Mouse (Mus musculus) thymus, postnatal 25 days (tissue): Measurements from ENCODE around the gene Bhlha9.
"Not testable (repeated sequence)": the region's sequence is repeated elsewhere in the genome, so short reads cannot be mapped to it uniquely, and the experiment has no call there.

Experiments used
- DNase-seq: peaks from one replicate; pipeline ENCODE4 v3.0.0; 2022

Bhlha9 gene

DNA sequence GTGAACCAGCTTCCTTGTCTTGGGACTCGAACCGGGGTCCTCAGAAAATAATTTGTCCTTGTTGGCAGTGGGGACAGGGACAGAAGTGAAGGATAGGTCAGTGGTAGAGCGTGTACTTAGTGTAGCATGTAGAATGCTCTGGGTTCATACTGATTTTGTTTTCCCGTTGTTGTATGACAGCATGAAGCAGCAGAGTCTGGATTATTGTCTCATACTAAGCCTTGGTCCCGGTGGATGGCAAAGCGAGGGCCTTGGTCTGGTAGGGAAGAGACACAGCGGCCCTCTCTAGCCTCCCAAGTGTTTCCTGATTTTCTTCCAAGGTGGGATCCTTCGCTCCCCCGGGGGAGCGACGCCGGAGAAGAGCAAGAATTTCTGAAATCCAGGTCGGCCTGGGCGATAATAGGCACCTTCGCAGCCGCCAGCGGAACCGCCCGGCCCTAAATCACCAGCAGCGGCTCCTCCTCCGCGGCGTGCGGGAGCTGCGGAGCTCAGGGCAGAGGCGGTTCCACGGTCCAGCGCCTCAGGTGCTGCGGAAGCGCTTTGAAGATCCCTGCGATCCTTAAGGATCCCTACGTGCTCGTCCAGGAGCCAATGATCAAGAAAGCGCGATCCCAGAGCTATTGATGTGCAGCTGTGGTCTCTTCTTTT, 6.1 kb upstream of the Bhlha9 start:
- DNase-seq: no peak

- DNase-seq: no peak
These were observed 4.5 kb upstream of the Bhlha9 start for GRCm38 (mm10) chr11:76667807-76668206.

- DNase-seq: no peak
These were observed 503 bp downstream of the Bhlha9 start for GRCm38 (mm10) chr11:76672561-76673384.

- DNase-seq: no peak
These were observed 1.9 kb downstream of the Bhlha9 start for GRCm38 (mm10) chr11:76674199-76674598.

DNA sequence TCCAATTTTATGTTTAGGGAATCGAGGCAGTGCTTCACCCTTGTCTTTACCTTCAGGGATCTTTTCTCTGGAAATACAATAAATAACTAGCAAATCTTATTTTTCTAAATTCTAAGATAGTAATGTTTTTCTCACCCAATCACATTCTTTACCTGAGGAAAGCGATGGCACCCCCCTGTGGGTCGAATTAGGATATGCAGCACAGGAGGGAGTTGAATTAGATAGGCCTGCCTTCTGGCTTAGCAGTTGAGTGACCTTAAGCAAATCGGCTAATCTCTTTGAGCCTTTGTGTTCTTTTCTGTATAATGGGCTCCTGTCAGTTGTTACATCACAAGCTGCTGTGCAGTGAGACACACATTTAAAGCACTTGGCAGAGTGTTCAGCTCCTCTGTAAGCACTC, 2.4 kb downstream of the Bhlha9 start:
- no peak for DNase-seq

GRCm38 (mm10) chr11:76679508-76679907, 7.2 kb downstream of the Bhlha9 start, which contains the start of gene Trarg1:
Trarg1 (plus strand) TSS chr11:76679808.
- not testable (repeated sequence) for DNase-seq

- no peak for DNase-seq
These were observed 13.3 kb downstream of the Bhlha9 start for GRCm38 (mm10) chr11:76685604-76686003.

GRCm38 (mm10) chr11:76692096-76692495, 19.8 kb downstream of the Bhlha9 start:
- no peak for DNase-seq

DNA sequence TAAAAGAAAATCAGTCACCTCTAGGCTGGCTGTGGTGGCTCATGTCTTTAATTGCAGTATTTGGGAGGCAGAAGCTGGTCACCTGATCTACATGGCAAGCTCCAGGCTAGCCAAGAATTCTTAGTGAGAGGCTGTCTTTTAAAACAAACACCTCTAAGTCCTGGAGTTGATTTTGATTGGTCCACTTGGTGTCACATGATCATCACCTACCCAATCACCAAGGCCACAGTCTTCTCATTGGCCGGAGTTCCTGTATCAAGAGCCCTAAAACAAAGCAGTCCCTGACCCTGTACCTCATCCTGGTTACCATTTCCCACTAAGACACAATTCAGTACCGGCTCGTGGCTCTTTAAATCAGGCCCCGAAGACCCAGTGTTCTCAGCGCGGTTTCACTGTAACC, 23.5 kb downstream of the Bhlha9 start:
- no peak for DNase-seq

DNA sequence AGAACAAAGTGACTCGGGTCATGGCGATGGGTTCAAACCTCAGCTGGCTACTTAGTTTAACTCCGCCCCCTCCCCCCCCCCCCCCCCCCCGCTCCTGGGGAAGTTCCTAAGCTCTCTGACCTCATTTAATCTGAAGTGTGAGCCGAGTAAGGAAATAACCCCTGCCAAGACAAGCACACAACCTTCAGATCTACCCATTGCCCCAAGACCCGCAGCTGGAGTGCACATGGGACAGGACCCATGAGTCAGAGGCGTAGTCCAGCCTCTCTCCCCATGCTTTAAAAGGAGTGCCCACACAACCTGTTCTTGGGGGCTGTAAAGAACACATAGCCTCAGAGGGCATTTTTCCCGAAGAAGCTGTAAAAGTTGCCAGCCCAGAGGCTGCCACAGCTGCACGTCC, 27.4 kb downstream of the Bhlha9 start:
- DNase-seq: no peak

GRCm38 (mm10) chr11:76707656-76708055, 35.4 kb downstream of the Bhlha9 start:
- DNase-seq: no peak

GRCm38 (mm10) chr11:76708066-76708465, 35.8 kb downstream of the Bhlha9 start:
- DNase-seq: no peak

DNA sequence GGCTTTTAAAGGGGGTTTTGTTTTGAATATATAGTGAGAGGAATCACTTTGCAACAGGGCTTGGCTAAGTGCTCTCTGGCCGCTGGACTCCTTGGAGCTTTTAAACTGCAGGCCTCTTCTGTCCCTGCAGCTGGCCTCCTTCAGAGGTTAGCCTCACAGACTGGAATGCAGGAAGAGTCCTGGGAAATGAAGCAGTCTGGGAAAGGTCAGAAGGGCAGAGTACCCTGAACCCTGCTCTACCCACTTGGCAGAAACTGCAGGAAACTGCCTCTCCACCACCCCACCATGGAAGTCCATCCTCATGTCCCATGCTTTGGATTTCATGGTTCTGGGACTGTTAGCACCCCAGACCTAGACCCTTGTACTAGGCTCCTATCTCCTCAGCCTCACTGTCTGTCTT, 36.6 kb downstream of the Bhlha9 start:
- DNase-seq: no peak

DNA sequence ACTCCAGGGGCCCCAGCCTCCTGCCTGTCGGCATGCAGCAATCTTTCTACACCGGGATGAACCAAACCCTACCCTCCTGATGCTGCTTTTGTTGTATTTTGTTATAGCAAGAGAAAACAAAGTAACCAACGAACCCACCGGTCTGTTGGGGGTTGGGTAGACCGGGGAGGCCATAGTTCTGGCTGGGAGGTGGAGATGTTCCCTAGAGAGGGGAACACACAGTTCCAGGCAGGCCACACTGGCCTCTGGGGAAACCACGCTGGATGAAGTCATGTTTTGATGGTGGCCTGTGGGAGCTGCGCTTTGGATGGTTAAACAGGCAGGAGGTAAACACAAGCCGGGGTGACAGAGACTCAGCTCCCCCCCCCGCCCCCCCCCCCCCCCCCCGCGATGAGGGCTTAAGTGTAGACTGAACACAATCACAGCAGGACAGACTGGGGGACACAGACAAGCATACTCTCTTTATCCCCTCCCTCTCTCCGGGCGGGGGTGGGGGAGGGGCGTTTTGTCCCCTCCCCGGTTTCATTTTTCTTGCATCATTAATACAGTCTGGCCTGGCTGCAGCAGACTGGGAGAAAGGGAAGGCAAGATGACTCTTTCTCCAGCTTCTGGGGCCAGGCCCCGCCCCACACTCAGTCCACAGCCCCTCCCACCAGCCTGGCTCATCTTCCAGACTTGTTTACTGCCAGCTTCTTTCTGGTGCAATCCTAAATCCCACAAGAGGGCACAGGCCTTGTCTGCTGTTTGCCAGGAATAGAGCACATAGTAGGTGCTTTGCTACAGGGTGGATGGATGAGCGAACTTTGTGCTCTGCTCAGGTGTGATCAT, 37.6 kb downstream of the Bhlha9 start:
- no peak for DNase-seq

DNA sequence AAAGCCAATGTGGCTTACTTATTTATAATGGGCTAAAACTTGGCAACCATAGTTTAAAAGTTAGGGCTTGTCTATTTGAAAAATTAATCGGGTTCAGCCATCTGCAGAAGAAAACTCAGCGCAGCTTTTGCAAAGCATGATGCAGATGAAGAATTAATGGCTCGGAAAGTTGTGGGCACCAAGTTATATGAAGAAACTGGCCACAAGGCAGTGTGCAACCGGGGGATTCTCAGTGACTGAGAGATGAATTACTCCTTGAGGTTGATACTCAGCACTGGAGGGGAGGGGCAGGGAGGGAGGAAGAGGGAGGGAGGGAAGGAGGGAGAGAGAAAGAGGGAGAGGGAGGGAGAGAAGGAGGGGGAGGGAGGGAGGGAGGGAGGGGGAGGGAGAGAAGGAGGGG, 44.7 kb downstream of the Bhlha9 start:
- DNase-seq: no peak
